Mouse (Mus musculus) liver, embryonic 15.5 days (tissue): ENCODE measurements around the gene Plxna4. TPM values are rescaled to one million over a fixed set of nuclear protein-coding genes. Genes with fewer than 3 reads are reported as not detected.

Experiments used
- ATAC-seq: fragments of 200-750 bp; cut with Nextera tagmentation; 2 replicates; pipeline ENCODE4 v1.8.0; 2017; ENCODE audit warnings: moderate number of reproducible peaks, mild to moderate bottlenecking, moderate library complexity; ENCODE audit not compliant: insufficient read depth
- H3K27ac ChIP-seq: fragments of 300-500 bp; sonication (generic); replicated peaks from 2 replicates; pipeline ENCODE4 v1.5.1; 2015; ENCODE audit warnings: mild to moderate bottlenecking, inconsistent platforms
- H3K27me3 ChIP-seq: fragments of 300-500 bp; sonication (generic); 2 replicates; pipeline ENCODE4 v1.6.1; 2015; ENCODE audit warnings: mild to moderate bottlenecking, inconsistent platforms
- H3K36me3 ChIP-seq: fragments of 300-500 bp; sonication (generic); replicated peaks from 2 replicates; pipeline ENCODE4 v1.6.1; 2015; ENCODE audit warnings: moderate library complexity, mild to moderate bottlenecking, inconsistent platforms
- H3K4me1 ChIP-seq: fragments of 300-500 bp; sonication (generic); replicated peaks from 2 replicates; pipeline ENCODE4 v1.6.1; 2015; ENCODE audit warnings: inconsistent platforms
- H3K4me2 ChIP-seq: fragments of 300-500 bp; sonication (generic); 2 replicates; pipeline ENCODE4 v1.6.1; 2015; ENCODE audit warnings: moderate library complexity, mild to moderate bottlenecking, inconsistent platforms
- H3K4me3 ChIP-seq: fragments of 300-500 bp; sonication (generic); replicated peaks from 2 replicates; pipeline ENCODE4 v1.5.1; 2015; ENCODE audit warnings: mild to moderate bottlenecking, inconsistent platforms
- H3K9ac ChIP-seq: fragments of 300-500 bp; sonication (generic); 2 replicates; pipeline ENCODE4 v1.6.1; 2015; ENCODE audit warnings: moderate library complexity, mild to moderate bottlenecking, inconsistent platforms
- H3K9me3 ChIP-seq: fragments of 300-500 bp; sonication (generic); replicated peaks from 2 replicates; pipeline ENCODE4 v1.6.1; 2016; ENCODE audit warnings: inconsistent platforms
- WGBS: fragments of 180-500 bp; shearing (Covaris S2); methylation state at CpG from one replicate; pipeline ENCODE4 v1.1.7; 2015; ENCODE audit warnings: mixed read lengths; ENCODE audit not compliant: insufficient replicate concordance; 5-methylcytosine and 5-hydroxymethylcytosine counted together
- polyA plus RNA-seq: library from polyadenylated mRNA; unstranded; fragments of >200 nt; fragmentation: Nextera tagmentation; extraction: Ambion mirVana; gene quantifications from 2 replicates; pipeline ENCODE4 v1.2.1, GENCODE M21; 2015

The Plxna4 gene
- polyA plus RNA-seq, 1 experiment from 2014 or later, result 0.26 TPM

DNA sequence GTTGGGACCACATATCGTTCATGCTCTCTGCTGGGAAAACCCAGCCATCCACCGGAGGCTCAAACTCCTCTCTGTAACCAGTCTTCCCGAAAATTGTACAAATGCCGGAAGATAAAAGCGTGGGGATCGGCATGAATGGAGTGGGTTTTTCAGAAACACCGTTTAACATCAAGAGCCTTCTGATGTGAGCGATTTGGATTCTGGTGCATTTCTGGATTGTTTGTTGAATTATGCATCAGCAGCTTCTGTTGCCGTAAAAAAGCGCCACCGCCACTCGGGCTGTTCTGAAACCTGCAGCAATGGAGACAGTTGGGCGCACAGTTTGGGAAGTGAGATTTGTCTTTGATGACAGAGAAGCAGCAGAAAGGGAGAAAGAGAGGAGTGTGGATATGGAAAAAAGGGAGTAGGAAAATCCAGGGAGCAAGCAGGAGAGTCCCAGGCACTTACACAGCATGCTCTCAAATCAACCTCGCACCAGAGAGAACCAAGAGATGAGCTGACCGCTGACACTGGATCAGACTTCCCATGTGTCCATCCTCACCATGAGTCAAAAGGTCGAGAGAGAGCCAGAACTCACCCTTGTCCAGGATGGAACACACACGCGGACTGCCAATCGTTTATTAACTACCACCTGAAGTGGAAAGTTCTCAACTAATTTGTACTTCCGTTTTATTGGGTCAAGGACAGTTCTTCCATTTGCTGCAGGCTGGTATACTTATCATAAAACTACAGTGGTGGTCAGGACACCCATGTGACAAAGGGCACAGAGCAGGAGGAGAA lies 181.5 kb downstream of the Plxna4 start:
- no peak for ATAC-seq
- WGBS, result 77% methylated on average over 20 of the region's 20 CpGs
- Histone ChIP-seq H3K4me2 (no peak overlapping the region), H3K4me3 (no peak overlapping the region), H3K4me1 (no peaks in the 10 kb centered on the region), H3K27me3 (no peaks in the 10 kb centered on the region), H3K27ac (no peak overlapping the region), H3K36me3 (no peaks in the 10 kb centered on the region), H3K9me3 (no peaks in the 10 kb centered on the region), H3K9ac (no peak overlapping the region)

GRCm38 (mm10) chr6:32402560-32403235 lies 185.3 kb downstream of the Plxna4 start:
- H3K4me3 ChIP-seq, result no peak overlapping the region
- H3K27ac ChIP-seq, result no peak overlapping the region
- H3K4me1 ChIP-seq, result no peaks in the 10 kb centered on the region
- H3K4me2 ChIP-seq, result no peak overlapping the region
- no peaks in the 10 kb centered on the region for H3K27me3 ChIP-seq
- no peaks in the 10 kb centered on the region for H3K9me3 ChIP-seq
- 54% methylated on average over 3 of the region's 3 CpGs for WGBS
- H3K9ac ChIP-seq, result no peak overlapping the region
- ATAC-seq, result no peak
- H3K36me3 ChIP-seq, result no peaks in the 10 kb centered on the region

DNA sequence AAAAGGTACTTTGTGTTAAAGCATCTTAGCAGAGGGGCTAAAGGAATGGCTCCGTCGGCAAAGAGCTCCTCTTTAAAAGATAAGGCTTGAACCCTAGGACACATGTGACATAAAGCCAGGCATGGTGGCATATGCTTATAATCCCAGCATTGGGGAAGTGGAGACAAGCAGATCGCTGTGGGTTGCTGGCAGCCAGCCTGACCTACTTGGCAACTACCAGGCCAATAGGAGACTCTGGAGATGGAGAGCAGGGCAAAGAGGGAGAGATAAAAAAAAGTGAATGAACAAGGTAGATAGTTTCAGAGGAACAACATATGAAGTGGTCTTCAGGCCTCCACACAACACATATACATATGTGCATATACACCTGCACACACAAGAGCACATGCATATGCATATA lies 189.7 kb downstream of the Plxna4 start:
- H3K27me3 ChIP-seq, result no peaks in the 10 kb centered on the region
- H3K27ac ChIP-seq, result no peak overlapping the region
- H3K4me2 ChIP-seq, result no peak overlapping the region
- H3K4me1 ChIP-seq, result no peaks in the 10 kb centered on the region
- 66% methylated on average over 3 of the region's 3 CpGs for WGBS
- H3K36me3 ChIP-seq, result no peaks in the 10 kb centered on the region
- no peak for ATAC-seq
- no peak overlapping the region for H3K4me3 ChIP-seq
- H3K9ac ChIP-seq, result no peak overlapping the region
- no peaks in the 10 kb centered on the region for H3K9me3 ChIP-seq

DNA sequence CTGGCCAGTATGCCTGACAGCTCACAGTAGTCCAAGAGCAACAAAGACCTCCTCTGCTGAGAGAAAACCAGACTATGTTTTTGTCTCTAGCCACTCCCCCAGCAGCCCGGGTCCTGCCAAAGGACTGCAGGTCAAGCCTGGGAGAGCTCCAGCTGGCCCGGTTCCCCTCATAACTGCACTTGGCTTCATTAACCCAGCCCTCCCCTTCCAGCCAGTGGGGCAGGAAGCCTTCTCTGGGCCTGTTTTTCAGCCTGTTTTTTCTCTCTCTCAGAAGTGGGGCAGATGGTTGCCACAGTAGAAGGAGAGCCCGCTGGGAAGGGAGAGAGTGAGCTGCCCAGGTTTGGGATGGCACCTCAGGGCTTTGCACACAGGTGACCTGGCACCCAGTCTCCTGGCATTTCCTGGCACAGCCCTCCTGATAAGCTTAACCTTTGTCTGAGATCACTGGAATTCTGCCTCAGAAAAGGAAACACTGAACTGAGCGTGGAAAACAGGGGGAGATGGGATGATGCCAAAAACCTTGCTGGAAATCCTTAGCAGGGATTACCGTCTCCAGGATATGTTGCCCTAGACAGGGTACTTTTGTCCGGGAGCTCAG lies 190.8 kb downstream of the Plxna4 start:
- WGBS, result 47% methylated on average over 6 of the region's 6 CpGs
- no peak for ATAC-seq
- Histone ChIP-seq H3K4me2 (no peak overlapping the region), H3K9ac (no peak overlapping the region), H3K36me3 (no peaks in the 10 kb centered on the region), H3K4me1 (no peaks in the 10 kb centered on the region), H3K9me3 (no peaks in the 10 kb centered on the region), H3K27ac (no peak overlapping the region), H3K27me3 (no peaks in the 10 kb centered on the region), H3K4me3 (no peak overlapping the region)

GRCm38 (mm10) chr6:32395415-32395814 lies 192.6 kb downstream of the Plxna4 start:
- ATAC-seq, result no peak
- no peaks in the 10 kb centered on the region for H3K9me3 ChIP-seq
- no peak overlapping the region for H3K9ac ChIP-seq
- H3K36me3 ChIP-seq, result no peaks in the 10 kb centered on the region
- 55% methylated on average over 9 of the region's 9 CpGs for WGBS
- H3K4me2 ChIP-seq, result no peak overlapping the region
- no peaks in the 10 kb centered on the region for H3K27me3 ChIP-seq
- H3K4me3 ChIP-seq, result no peak overlapping the region
- no peaks in the 10 kb centered on the region for H3K4me1 ChIP-seq
- no peak overlapping the region for H3K27ac ChIP-seq

- no peaks in the 10 kb centered on the region for H3K36me3 ChIP-seq
- ATAC-seq, result no peak
- no peak overlapping the region for H3K27ac ChIP-seq
- 64% methylated on average over 2 of the region's 2 CpGs for WGBS
- no peak overlapping the region for H3K9ac ChIP-seq
- no peaks in the 10 kb centered on the region for H3K27me3 ChIP-seq
- no peaks in the 10 kb centered on the region for H3K9me3 ChIP-seq
- no peak overlapping the region for H3K4me2 ChIP-seq
- no peaks in the 10 kb centered on the region for H3K4me1 ChIP-seq
- no peak overlapping the region for H3K4me3 ChIP-seq
These were observed 195.7 kb downstream of the Plxna4 start for GRCm38 (mm10) chr6:32392262-32392661.

GRCm38 (mm10) chr6:32388276-32388675 lies 199.7 kb downstream of the Plxna4 start:
- Histone ChIP-seq H3K9me3 (no peaks in the 10 kb centered on the region), H3K9ac (no peak overlapping the region), H3K4me1 (no peaks in the 10 kb centered on the region), H3K27ac (no peak overlapping the region), H3K36me3 (no peaks in the 10 kb centered on the region), H3K4me2 (no peak overlapping the region), H3K27me3 (no peaks in the 10 kb centered on the region), H3K4me3 (no peak overlapping the region)
- WGBS, result 53% methylated on average over 1 of the region's 1 CpGs
- no peak for ATAC-seq

GRCm38 (mm10) chr6:32386915-32387314 lies 201.1 kb downstream of the Plxna4 start:
- Histone ChIP-seq H3K36me3 (no peaks in the 10 kb centered on the region), H3K9ac (no peak overlapping the region), H3K4me2 (no peak overlapping the region), H3K27ac (no peak overlapping the region), H3K4me3 (no peak overlapping the region), H3K27me3 (no peaks in the 10 kb centered on the region), H3K9me3 (no peaks in the 10 kb centered on the region), H3K4me1 (no peaks in the 10 kb centered on the region)
- 32% methylated on average over 2 of the region's 2 CpGs for WGBS
- ATAC-seq, result no peak

DNA sequence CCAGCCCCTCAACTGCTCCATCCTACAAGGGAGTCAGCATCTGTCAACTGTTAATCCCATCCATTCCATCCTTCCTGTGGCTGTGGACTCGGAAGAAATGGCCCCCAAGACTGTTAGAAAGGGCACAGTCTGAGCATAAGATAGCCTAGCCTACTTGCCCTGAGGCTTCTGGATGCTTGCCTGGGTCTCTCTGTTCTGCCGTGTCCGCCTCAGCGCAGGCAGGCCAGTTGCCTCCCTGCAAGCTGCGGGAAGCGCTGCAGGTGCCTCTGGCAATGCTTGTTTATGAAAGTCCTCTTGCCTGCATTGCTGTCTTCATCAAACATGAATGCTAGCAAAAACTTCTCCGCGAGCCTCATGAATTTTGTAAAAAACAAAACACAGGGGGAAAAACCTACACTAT lies 203.1 kb downstream of the Plxna4 start:
- H3K4me1 ChIP-seq, result no peaks in the 10 kb centered on the region
- H3K36me3 ChIP-seq, result no peaks in the 10 kb centered on the region
- no peaks in the 10 kb centered on the region for H3K9me3 ChIP-seq
- H3K4me2 ChIP-seq, result no peak overlapping the region
- WGBS, result 67% methylated on average over 8 of the region's 8 CpGs
- H3K9ac ChIP-seq, result no peak overlapping the region
- no peaks in the 10 kb centered on the region for H3K27me3 ChIP-seq
- ATAC-seq, result no peak
- H3K27ac ChIP-seq, result no peak overlapping the region
- H3K4me3 ChIP-seq, result no peak overlapping the region

- Histone ChIP-seq H3K4me1 (no peaks in the 10 kb centered on the region), H3K9ac (no peak overlapping the region), H3K27me3 (no peaks in the 10 kb centered on the region), H3K4me2 (no peak overlapping the region), H3K36me3 (no peaks in the 10 kb centered on the region), H3K4me3 (no peak overlapping the region), H3K27ac (no peak overlapping the region), H3K9me3 (no peaks in the 10 kb centered on the region)
- ATAC-seq, result no peak
- 69% methylated on average over 8 of the region's 8 CpGs for WGBS
These were observed 203.6 kb downstream of the Plxna4 start for GRCm38 (mm10) chr6:32384423-32384822.

GRCm38 (mm10) chr6:32381516-32381915 lies 206.5 kb downstream of the Plxna4 start:
- Histone ChIP-seq H3K4me1 (no peaks in the 10 kb centered on the region), H3K4me2 (no peak overlapping the region), H3K9me3 (no peaks in the 10 kb centered on the region), H3K36me3 (no peaks in the 10 kb centered on the region), H3K27ac (no peak overlapping the region), H3K9ac (no peak overlapping the region), H3K4me3 (no peak overlapping the region), H3K27me3 (no peaks in the 10 kb centered on the region)
- ATAC-seq, result no peak
- WGBS, result 61% methylated on average over 10 of the region's 10 CpGs
